Mouse (Mus musculus) 416B (cell line): ENCODE measurements at regions not wholly inside any gene's neighbourhood (a gene's known extent, or its start where the extent isn't known, plus 50 kb on each side); places are given as distances from the start of the nearest gene placed in this dataset.
A peak's percentile ranks its signal among the peaks of the same experiment; 100 is the strongest.

Experiments
- DNase-seq: peaks from one replicate; pipeline ENCODE4 v3.0.0; 2011; ENCODE audit warnings: low read depth

DNA sequence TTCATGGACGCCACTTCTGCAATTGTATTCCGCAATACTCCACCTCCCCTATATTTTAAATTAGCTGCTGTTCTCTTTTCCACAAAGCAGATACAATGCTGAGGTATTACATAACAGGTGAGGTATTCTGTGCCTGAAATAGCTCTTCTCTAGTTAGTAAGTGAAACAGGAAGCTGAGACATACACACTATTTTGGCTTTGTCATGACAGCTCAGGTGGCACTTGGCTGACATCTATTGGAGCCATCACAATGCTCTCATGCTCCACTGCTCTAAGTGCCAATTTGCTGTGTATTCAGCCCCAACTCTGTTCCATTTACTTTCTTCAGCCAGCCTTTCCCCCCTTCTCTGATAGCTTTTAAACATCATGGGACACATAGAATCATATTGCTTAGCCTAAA is 743.7 kb upstream of the Car10 start:
- DNase-seq: peak; percentile 0

DNA sequence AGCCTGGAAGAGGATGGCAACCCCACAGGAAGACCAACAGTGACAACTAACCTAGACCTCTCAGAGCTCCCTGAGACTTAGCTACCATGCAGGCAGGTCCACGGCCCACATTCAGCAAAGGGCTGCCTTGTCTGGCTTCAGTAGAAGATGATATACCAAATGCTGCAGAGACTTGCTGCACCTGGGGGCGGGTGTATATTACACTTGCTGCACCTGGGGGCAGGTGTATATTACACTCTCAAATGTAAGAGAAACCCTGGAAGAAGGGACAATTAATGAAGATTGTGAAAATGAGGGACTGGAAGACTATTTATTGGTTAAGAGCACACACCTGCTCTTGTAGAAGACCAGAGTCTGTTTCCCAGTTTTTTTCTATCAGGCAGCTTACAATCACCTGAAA is 759.2 kb upstream of the Kif2b start:
- no peak for DNase-seq

DNA sequence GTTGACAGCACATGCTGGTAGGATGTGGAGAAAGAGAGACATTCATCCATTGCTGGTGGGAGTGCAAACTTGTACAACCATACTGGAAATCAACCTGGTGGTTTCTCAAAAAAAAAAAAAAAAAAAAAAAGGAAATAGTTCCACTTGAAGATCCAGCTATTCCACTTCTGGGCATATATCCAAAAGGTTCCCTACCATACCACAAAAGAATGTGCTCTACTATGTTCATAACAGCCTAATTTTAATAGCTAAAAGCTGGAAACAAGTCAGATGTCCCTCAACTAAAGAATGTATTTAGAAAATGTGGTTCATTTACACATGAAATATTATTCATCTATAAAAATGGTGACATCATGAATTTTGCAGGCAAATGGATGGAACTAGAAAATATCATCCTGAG is 757.9 kb upstream of the Kif2b start:
- no peak for DNase-seq

DNA sequence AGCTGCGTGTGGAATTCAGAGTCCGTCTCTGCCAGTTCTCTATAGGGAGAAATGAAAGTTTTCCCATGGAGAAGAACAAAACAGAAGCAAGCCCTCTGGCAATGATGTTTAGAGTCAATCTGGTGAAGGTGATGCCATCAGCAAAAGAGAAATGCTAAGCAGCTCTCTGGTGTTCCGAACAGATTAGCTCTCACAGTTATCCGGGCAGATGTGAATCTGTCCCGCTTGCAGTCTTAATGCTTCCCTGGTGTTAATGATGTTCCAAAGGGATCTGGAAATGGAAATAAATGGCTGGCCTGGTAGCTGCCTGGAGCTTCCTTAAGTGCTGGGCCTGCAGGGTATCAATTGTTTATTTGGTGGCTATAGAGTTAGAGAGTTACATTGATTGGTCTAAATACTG is 725.7 kb upstream of the Kif2b start:
- DNase-seq: no peak
